Mouse (Mus musculus) erythroblast, embryonic 14.5 days (primary cell): ENCODE data around the gene Hs1bp3.

Experiments
- GATA1 ChIP-seq: IDR thresholded peaks from 2 replicates; pipeline ENCODE4 v1.6.1; 2012; ENCODE audit warnings: low read length, inconsistent platforms, mixed read lengths
- TAL1 ChIP-seq: IDR thresholded peaks from 3 replicates; pipeline ENCODE4 v1.6.1; 2012; ENCODE audit warnings: low read length, inconsistent platforms, mixed read lengths

DNA sequence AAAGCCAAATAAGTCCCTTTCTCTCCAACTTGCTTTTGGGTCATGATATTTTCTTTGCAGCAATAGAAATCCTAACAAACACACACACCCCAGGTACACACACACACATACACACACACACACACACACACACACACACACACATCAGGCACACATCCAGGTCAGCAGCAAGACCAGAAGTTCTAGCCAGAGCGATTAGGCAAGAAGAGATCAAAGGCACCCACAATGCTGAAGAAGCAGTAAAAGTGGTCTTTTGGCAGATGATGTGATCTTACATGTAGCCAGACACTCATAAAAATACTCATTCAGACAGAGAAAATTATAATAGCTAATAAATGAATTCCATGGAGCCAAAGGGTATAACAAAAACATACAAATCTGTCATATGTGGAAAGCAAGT lies 41.0 kb downstream of the Hs1bp3 start:
- TF ChIP-seq GATA1 (no peak), TAL1 (no peak)
